Mouse (Mus musculus) CH12.LX (cell line): Measurements from ENCODE around the gene Gpx8. TPM values are rescaled to one million over a fixed set of nuclear protein-coding genes. Genes with fewer than 3 reads are reported as not detected.

Experiments used
- DNase-seq: peaks from one replicate; pipeline ENCODE4 v3.0.0-alpha.2; 2013; ENCODE audit errors: extremely low read depth
- H3K27ac ChIP-seq: 2 replicates; pipeline ENCODE4 v1.5.1; 2012; ENCODE audit warnings: low read depth, mild to moderate bottlenecking, control low read depth, moderate library complexity; ENCODE audit not compliant: insufficient read depth
- H3K27me3 ChIP-seq: replicated peaks from 2 replicates; pipeline ENCODE3; 2012; ENCODE audit warnings: inconsistent platforms
- H3K36me3 ChIP-seq, 2 experiments: replicated peaks in 1 of 2; 2 replicates each; pipeline versions ENCODE3 to v1.6.1; 2012; ENCODE audit warnings: inconsistent platforms in 1 of 2, low read length in 1 of 2, mild to moderate bottlenecking in 1 of 2, mixed read lengths in 1 of 2, moderate library complexity in 1 of 2; ENCODE audit not compliant: control insufficient read depth in 1 of 2, insufficient read depth in 1 of 2
- H3K4me1 ChIP-seq, 2 experiments: 2 replicates each; pipeline ENCODE4 v1.6.1; 2012; ENCODE audit warnings: inconsistent platforms in 1 of 2, moderate library complexity in 1 of 2; ENCODE audit not compliant: insufficient read depth in 2 of 2, control insufficient read depth in 1 of 2
- H3K4me2 ChIP-seq: 2 replicates; pipeline ENCODE4 v1.6.1; 2012; ENCODE audit warnings: low read depth, mild to moderate bottlenecking, control low read depth; ENCODE audit not compliant: poor library complexity, insufficient read depth, severe bottlenecking
- H3K4me3 ChIP-seq, 3 experiments: fragments of 150-350 bp in 1 of 3; sonication (generic) in 1 of 3; replicated peaks in 1 of 3; 2 replicates each; pipeline versions ENCODE3 to v1.5.1; 2011 to 2012; ENCODE audit warnings: low read depth in 2 of 3, low read length in 2 of 3, mild to moderate bottlenecking in 2 of 3, moderate library complexity in 2 of 3, control low read depth in 1 of 3, improper control_type of control experiment in 1 of 3, inconsistent platforms in 1 of 3, mixed read lengths in 1 of 3; ENCODE audit not compliant: poor library complexity in 1 of 3
- H3K79me2 ChIP-seq: replicated peaks from 2 replicates; pipeline ENCODE4 v1.6.1; 2012; ENCODE audit warnings: mild to moderate bottlenecking, moderate library complexity; ENCODE audit not compliant: control insufficient read depth, poor library complexity, insufficient read depth, severe bottlenecking; ENCODE audit errors: extremely low read depth
- H3K9ac ChIP-seq: 2 replicates; pipeline ENCODE4 v1.6.1; 2012; ENCODE audit warnings: low read depth, mild to moderate bottlenecking, control low read depth, moderate library complexity; ENCODE audit not compliant: insufficient read depth
- H3K9me3 ChIP-seq: replicated peaks from 2 replicates; pipeline ENCODE3; 2012; ENCODE audit warnings: low read length, inconsistent platforms, mixed read lengths
- CHD1 ChIP-seq: IDR thresholded peaks from 2 replicates; pipeline ENCODE4 v1.6.1; 2012; ENCODE audit warnings: low read depth, low read length, improper control_type of control experiment, inconsistent platforms
- CHD2 ChIP-seq: IDR thresholded peaks from 2 replicates; pipeline ENCODE4 v1.6.1; 2011; ENCODE audit warnings: low read length, improper control_type of control experiment
- EP300 ChIP-seq: IDR thresholded peaks from 2 replicates; pipeline ENCODE4 v1.6.1; 2011; ENCODE audit warnings: low read length, improper control_type of control experiment
- ETS1 ChIP-seq: conservative IDR thresholded peaks from 2 replicates; pipeline ENCODE4 v1.6.1; 2012; ENCODE audit warnings: low read depth, mild to moderate bottlenecking, inconsistent platforms, low read length, improper control_type of control experiment, moderate library complexity
- HCFC1 ChIP-seq: IDR thresholded peaks from 2 replicates; pipeline ENCODE4 v1.6.1; 2012; ENCODE audit warnings: low read depth, mild to moderate bottlenecking, inconsistent platforms, low read length, improper control_type of control experiment
- IRF4 ChIP-seq: IDR thresholded peaks from 2 replicates; pipeline ENCODE4 v1.6.1; 2014; ENCODE audit warnings: low read depth, mild to moderate bottlenecking, inconsistent platforms, low read length, improper control_type of control experiment
- MAX ChIP-seq: IDR thresholded peaks from 2 replicates; pipeline ENCODE4 v1.6.1; 2011; ENCODE audit warnings: low read length, improper control_type of control experiment
- MEF2A ChIP-seq: IDR thresholded peaks from 2 replicates; pipeline ENCODE4 v1.6.1; 2014; ENCODE audit warnings: low read depth, mild to moderate bottlenecking, inconsistent platforms, low read length, improper control_type of control experiment, borderline replicate concordance
- NRF1 ChIP-seq: IDR thresholded peaks from 2 replicates; pipeline ENCODE4 v1.6.1; 2014; ENCODE audit warnings: low read depth, mild to moderate bottlenecking, inconsistent platforms, low read length, improper control_type of control experiment, moderate library complexity
- RCOR1 ChIP-seq: conservative IDR thresholded peaks from 2 replicates; pipeline ENCODE4 v1.6.1; 2012; ENCODE audit warnings: low read depth, mild to moderate bottlenecking, inconsistent platforms, low read length, improper control_type of control experiment
- SIN3A ChIP-seq: IDR thresholded peaks from 2 replicates; pipeline ENCODE4 v1.6.1; 2012; ENCODE audit warnings: low read length, improper control_type of control experiment, inconsistent platforms
- TBP ChIP-seq: conservative IDR thresholded peaks from 2 replicates; pipeline ENCODE4 v1.6.1; 2011; ENCODE audit warnings: low read depth, low read length, improper control_type of control experiment
- UBTF ChIP-seq: IDR thresholded peaks from 2 replicates; pipeline ENCODE4 v1.6.1; 2012; ENCODE audit warnings: low read depth, mild to moderate bottlenecking, inconsistent platforms, low read length, improper control_type of control experiment, moderate library complexity
- USF2 ChIP-seq: conservative IDR thresholded peaks from 2 replicates; pipeline ENCODE4 v1.6.1; 2011; ENCODE audit warnings: low read depth, low read length, improper control_type of control experiment
- ZC3H11A ChIP-seq: IDR thresholded peaks from 2 replicates; pipeline ENCODE4 v1.6.1; 2012; ENCODE audit warnings: low read depth, mild to moderate bottlenecking, inconsistent platforms, low read length, improper control_type of control experiment
- dilution Hi-C: fragments of 300-500 bp; cut with MboI; formaldehyde crosslinking; loops from 2 replicates; pipeline ENCODE4 v1.14.3; 2020; ENCODE audit warnings: low sequenced_read_pairs; ENCODE audit not compliant: extremely low pct_unique_long_range_greater_than_20kb, extremely low pct_ligation_motif_present
- in situ Hi-C: fragments of 300-500 bp; cut with MboI; formaldehyde crosslinking; loops from 3 replicates; pipeline ENCODE4 v1.14.3; 2019; ENCODE audit warnings: low sequenced_read_pairs, low pct_ligation_motif_present, low pct_unique_long_range_greater_than_20kb, mixed read lengths
- polyA plus RNA-seq: library from polyadenylated mRNA; unstranded; fragments of >175 nt; gene quantifications from 2 replicates; pipeline ENCODE4 v1.2.1, GENCODE M21; 2012; ENCODE audit warnings: low read depth; ENCODE audit not compliant: insufficient read length
- total RNA-seq, 2 experiments: library from RNA; depleted of rRNA; stranded (reverse); fragments of 300-350 nt in 1 of 2; fragments of >200 nt in 1 of 2; gene quantifications; 2 replicates each; pipeline ENCODE4 v1.2.3; 2012 to 2014

Gpx8 gene
- total and polyA plus RNA-seq, 3 experiments = not detected

DNA sequence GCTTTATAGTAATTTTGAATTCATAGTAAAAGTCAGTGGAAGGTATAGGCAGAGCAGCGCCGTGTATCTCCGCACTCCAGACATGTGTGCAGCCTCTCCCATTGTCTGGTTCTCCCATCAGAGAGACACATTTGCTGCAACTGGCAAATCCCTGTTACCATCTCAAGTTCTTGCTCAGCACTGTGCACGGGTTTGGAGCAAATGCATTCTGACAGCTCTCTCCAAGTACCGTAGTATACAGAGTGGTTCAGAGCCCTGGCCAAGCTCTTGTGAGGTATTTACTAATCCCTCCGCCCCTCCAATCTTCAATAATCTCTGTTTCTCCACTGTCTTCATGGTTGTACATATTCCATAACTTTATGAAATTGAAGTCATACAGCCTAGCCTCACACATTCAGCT is 33.5 kb downstream of the Gpx8 start:
- in situ Hi-C loops = no loop called here
- no peaks in the 10 kb centered on the region for H3K27me3 ChIP-seq
- H3K9ac ChIP-seq = peak overlapping the region; percentile 23; the same call in 1 of the 2 replicates
- no peak for TF ChIP-seq RCOR1
- peak overlapping the region; percentile 67 for H3K4me2 ChIP-seq
- peak overlapping the region; percentile 39 to 66 (median 51) for H3K4me3 ChIP-seq
- no peak overlapping the region for H3K27ac ChIP-seq
- DNase-seq = no peak
- H3K4me1 ChIP-seq = peaks cover 13 to 21% of the 10 kb centered on the region in 2 experiments
- H3K79me2 ChIP-seq = no peaks in the 10 kb centered on the region
- H3K36me3 ChIP-seq = no peaks in the 10 kb centered on the region
- dilution Hi-C loops = no loop called here
- H3K9me3 ChIP-seq = no peaks in the 10 kb centered on the region

DNA sequence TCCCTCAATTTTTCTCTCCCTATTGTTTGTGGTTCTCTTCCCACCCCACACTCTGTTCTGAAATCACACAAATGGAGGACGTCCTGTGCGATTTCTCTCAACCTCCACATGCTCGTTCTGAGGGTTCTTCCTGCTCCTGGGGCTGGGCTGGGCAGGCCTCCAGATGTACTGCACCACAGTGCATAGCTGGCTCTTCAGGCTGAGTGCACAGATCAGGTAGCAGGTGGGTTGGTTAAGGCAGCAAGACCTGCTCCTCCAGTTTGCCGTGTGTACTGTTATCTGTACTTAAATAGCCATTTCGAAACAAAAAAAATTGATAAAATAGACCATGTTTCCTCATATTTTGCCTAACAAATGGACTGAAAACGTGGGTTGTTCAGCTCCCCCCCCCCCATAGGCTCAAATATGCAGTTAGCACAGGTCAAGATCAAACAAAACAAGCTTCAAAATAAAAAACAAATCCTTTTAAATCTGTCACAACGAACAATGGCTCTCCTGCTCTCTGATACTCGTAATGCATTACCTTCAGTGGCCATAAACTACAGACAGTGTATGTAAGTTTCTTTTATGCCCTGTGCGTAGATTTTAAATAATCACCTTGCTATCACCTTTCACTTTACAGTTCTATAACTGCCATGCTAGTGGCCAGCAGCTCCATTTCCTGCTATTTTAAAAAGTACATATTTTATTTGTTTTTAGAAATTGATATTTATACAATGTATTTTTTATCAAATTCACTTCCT is 45.5 kb downstream of the Gpx8 start:
- no peaks in the 10 kb centered on the region for H3K79me2 ChIP-seq
- no peaks in the 10 kb centered on the region for H3K9me3 ChIP-seq
- no peak for DNase-seq
- peak overlapping the region; percentile 0; the same call in 1 of the 2 replicates for H3K4me2 ChIP-seq
- no peak overlapping the region for H3K9ac ChIP-seq
- peaks cover 26% of the 10 kb centered on the region for H3K27me3 ChIP-seq
- in situ Hi-C loops = no loop called here
- H3K27ac ChIP-seq = no peak overlapping the region
- H3K4me1 ChIP-seq = peaks cover 0 to 22% of the 10 kb centered on the region in 2 experiments; a peak in 2 of 4 replicates
- no peaks in the 10 kb centered on the region for H3K36me3 ChIP-seq
- TF ChIP-seq CHD2 (no peak), ETS1 (no peak), EP300 (no peak), USF2 (no peak), TBP (no peak), MEF2A (no peak), CHD1 (no peak)
- dilution Hi-C loops = no loop called here
- H3K4me3 ChIP-seq = no peak overlapping the region

DNA sequence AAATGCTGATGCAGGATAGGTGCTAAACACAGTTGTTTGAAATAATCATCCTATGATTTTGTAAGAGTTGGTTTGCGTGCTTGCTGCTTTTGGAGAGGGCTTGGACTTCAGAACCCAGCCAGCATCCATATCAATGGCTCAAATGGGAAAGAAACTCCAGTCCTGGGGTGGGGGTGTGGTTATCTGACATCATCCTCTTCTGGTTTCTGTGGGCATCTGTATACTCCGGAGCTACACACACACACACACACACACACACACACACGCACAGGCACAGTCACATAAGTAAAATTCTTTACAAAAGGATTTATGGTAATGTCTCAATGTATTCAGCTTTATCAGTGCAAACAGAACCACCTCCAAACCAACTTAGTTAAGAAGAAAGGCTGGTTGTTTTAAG is 46.1 kb downstream of the Gpx8 start:
- H3K9me3 ChIP-seq = no peaks in the 10 kb centered on the region
- H3K27me3 ChIP-seq = peaks cover 30% of the 10 kb centered on the region
- TF ChIP-seq HCFC1 = no peak
- TF ChIP-seq UBTF = no peak
- TF ChIP-seq ETS1 = no peak
- TF ChIP-seq NRF1 = no peak
- TF ChIP-seq IRF4 = no peak
- TF ChIP-seq MAX = no peak
- TF ChIP-seq CHD2 = no peak
- no peak for TF ChIP-seq ZC3H11A
- TF ChIP-seq SIN3A = no peak
- no peak for DNase-seq
- H3K79me2 ChIP-seq = no peaks in the 10 kb centered on the region
- H3K27ac ChIP-seq = no peak overlapping the region
- H3K36me3 ChIP-seq = no peaks in the 10 kb centered on the region
- dilution Hi-C loops (no loop called here), in situ Hi-C loops (no loop called here)
- H3K9ac ChIP-seq = no peak overlapping the region
- H3K4me1 ChIP-seq = peaks cover 0 to 26% of the 10 kb centered on the region in 2 experiments; a peak in 2 of 4 replicates
- no peak overlapping the region for H3K4me3 ChIP-seq
- no peak overlapping the region for H3K4me2 ChIP-seq
